Mouse (Mus musculus) G1E (cell line): ENCODE results near the gene Cwc15.

Experiments used
- CTCF ChIP-seq: IDR thresholded peaks from 2 replicates; pipeline ENCODE4 v1.5.1; 2012; ENCODE audit warnings: low read depth, low read length, inconsistent platforms, mixed read lengths
- GATA1 ChIP-seq: IDR thresholded peaks from 2 replicates; pipeline ENCODE4 v1.6.1; 2012; ENCODE audit warnings: borderline replicate concordance, low read length, inconsistent platforms, mixed read lengths
- POLR2AphosphoS5 ChIP-seq: IDR thresholded peaks from 2 replicates; pipeline ENCODE4 v1.6.1; 2012; ENCODE audit warnings: low read depth, low read length, inconsistent platforms; ENCODE audit not compliant: insufficient replicate concordance
- TAL1 ChIP-seq: conservative IDR thresholded peaks from 2 replicates; pipeline ENCODE4 v1.6.1; 2012; ENCODE audit warnings: low read depth, low read length, inconsistent platforms, mixed read lengths

DNA sequence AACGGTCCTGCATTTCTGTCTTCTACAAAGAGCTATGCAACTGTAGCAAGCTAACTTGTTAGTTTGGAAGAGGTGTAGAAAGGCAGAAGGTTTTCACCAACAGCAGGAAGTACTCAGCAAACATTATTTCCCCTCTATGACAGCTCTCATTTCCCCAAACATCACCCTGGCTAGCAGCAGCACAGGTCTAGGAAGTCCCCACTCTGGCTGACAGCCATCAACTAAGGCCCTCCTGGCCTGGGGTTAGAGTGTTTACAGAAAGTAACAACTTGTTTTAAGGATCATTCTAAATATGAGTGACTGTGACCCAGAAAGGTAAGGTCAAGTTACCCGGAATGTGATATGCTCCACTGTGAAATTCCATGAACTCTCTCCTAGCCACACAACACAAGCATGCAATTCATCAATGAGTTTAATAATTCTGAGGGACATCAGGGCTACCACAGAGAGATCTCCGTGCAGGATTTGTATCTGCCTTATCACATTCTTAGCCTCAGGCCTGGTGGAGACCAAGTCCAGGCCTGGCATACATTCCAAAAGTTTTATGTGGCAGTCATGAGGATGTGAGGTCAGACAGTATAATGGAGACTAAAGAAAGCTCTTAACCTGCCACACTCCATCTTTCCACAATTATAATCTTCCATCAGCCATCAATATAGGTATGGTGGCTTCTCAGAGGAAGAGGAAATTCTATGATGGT lies 20.7 kb downstream of the Cwc15 start:
- TF ChIP-seq CTCF (no peak), POLR2AphosphoS5 (no peak), TAL1 (no peak), GATA1 (no peak)
